Mouse (Mus musculus) brain, embryonic 18.5 days (tissue): Measurements from ENCODE around the gene 2010315B03Rik.
"Not testable (repeated sequence)": the region's sequence is repeated elsewhere in the genome, so short reads cannot be mapped to it uniquely, and the experiment has no call there.

ENCODE experiments used
- DNase-seq: peaks from one replicate; pipeline ENCODE4 v3.0.0-alpha.2; 2012; ENCODE audit warnings: low read depth, low spot score

The 2010315B03Rik gene

DNA sequence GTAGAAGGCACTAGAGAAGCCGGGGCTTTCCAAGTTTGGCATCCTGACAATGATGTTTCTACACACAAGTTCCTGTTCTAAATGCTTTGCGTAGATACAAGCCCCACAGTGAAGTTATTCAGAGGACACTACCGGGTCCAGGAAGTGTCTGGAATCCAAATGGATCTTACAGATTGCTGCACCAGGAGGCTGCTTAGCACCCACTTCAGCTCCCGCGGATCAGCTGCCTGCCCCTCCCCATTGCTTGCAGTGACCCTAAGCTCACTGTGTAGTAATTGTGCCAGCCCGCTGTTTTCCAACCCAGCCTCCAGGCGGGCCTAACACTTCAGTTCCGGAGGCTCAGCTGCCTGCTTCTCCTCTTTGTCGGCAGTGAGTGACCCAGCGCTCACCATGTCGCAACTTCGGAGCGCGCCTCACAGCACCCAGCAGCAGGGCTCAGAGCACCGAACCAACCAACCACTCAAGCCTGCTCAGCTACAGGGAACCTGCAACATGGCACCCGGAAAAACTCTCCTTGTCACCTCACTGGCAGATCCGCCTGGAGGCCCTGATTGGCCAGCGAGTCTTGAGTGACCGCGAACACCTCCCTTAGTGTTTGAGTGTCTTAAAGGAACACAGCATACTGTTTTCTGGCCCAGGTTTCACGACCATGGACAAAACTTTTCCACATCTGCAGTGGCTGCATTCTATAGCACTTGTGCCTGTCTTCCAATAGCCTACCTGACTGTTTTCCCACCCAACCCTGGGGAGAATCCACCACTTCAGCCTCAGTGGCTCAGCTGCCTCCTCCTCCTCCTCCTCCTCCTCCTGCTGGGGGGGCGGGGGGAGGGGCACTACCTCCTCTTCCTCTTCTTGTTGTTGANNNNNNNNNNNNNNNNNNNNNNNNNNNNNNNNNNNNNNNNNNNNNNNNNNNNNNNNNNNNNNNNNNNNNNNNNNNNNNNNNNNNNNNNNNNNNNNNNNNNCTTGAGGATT is at the start of gene 2010315B03Rik:
2010315B03Rik (minus strand) TSS at position 526 of the 972 bp plus-strand sequence.
- DNase-seq = peak; percentile 77

DNA sequence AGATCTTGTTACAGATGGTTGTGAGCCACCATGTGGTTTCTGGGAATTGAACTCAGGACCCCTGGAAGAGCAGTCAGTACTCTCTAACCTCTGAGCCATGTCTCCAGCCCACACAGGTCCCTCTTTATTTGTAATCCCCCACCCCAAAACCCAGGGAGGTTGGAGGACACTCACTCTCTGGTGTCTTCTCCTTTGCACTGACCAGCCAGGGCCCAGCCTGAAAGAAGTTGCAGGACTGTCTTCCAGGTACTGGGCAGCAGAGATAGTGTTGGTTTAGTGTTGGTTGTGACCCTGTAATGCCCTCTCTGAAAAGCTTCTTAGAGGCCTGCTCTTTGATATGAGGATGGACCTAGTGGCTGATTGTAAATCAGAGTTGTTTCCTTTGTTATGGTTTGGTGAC is 994 bp downstream of the 2010315B03Rik start:
- DNase-seq = no peak

DNA sequence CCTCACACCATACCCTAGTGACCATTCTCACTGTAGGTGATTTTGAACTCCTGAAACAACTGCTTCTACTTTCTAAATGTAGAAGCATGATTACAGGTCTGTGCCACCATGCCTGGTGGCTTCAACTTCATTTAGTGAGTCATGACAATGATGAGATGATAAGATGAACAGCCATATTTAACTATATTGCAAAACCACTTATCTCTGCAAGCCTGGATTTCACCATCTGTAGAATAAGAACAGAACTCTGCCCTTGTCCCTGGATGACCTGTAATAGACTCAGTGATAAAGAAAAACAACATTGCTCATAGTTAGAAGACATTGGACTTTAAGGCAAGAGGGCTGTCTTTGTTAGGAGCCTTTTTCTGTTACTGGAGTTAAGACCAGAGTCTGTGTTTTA is 24.2 kb downstream of the 2010315B03Rik start:
- DNase-seq = no peak

DNA sequence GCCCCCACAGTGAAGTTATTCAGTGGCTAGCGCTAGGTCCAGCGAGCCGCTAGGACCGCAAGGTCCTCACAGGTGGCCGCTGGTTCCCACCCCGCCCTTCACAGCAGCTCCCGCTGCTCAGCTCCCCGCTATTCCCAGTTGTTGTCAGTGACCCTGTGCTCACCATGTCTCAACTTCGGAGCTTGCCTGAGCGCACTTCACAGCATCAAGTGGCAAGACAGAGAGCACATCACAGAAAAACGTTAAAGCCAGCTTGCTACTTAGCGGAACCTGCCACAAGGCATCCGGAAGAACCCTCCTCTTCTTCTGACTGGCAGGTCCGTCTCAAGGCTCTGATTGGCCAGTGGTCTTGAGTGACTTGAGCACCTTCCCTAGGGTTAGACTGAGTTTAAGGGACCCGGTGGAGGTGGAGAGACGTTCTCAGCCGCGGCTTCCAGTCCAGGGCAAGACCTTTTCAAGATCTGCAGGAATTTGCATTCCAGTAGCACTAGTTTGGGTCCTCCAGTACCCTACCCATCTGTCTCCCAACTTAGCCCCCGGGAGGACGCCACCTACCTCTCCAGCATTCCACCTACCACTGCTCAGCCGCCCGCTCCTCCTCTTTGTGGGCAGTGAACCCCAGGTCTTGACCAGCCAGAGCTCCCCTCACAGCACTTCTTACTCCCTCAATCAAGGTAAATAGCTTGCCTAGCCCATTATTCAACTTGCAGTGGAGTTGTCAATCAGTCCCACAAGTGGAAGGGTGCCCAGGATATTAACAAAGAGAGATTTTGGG is 30.4 kb downstream of the 2010315B03Rik start:
- peak; percentile 85 for DNase-seq

DNA sequence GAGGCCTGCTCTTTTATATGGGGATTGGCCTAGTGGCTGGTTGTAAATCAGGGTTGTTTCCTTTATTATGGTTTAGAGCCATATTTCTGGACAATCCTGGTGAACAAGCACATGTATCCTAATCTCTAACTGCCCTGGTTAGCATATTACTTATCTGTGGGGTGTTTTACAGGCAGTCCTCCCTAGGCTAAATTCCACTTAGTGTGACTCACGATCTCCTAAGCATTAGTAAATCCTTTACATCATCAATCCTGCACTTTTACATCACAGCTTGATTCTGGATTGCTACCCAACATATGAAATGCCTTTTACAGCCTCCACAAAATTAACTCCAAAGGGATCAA is 31.1 kb downstream of the 2010315B03Rik start:
- DNase-seq = no peak

DNA sequence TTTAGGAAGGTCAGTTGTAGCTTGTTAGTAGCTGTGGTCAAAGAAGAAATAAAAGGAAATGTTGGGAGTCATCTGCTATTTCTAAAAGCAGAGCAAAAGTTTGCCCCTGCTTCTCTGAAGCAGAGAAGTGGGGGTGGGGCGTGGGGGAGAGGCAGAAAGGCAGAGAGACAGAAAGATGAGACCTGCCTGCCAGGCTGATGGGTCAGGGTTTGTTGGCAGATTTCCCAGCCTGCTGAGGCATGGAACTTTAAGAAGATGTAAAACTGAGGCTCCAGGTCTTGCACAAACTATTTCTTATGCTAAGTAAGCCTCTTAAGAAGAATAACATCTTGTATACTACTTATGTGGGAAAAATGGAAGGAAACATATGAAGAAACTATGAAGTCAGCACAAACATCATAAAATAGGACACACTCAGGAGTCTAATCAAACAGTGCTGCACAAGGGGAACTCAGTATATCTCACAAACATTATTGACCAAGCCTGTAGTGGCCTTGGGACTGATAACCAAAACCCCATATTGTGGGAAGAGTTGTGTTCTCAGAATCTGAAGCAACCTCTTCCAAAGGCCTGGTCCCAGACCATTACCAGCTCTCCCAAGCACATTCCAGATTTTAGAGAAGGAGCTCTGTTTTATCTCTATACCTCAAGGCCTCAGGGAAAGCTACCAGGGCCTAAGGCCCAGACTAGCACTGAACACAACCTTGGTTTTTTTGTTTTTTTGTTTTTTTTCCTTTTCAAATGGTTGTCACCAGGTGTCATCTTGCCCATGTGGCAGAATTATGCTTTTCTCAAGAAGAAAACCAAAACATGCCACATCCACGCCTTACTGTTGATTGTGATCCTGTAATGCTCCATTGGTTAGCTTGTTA is 31.7 kb downstream of the 2010315B03Rik start:
- no peak for DNase-seq

DNA sequence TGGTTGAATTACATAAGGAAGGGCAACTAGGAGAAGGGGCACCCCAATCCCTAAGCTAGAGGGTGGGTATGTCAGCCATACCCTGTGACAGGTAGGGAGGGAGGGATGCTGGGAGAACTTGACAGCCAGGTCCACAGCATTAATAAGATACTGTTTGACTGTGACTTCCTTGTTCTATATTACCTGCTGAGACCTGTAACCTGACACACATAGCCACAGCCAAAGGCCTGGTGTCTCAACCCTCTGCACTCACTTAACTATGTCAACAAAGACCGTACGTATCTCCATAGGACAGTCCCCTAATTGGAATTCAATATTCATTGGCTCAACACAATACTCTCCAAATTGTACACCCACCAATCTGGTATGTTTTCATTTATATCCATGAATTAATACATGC is 33.2 kb downstream of the 2010315B03Rik start:
- DNase-seq = no peak

DNA sequence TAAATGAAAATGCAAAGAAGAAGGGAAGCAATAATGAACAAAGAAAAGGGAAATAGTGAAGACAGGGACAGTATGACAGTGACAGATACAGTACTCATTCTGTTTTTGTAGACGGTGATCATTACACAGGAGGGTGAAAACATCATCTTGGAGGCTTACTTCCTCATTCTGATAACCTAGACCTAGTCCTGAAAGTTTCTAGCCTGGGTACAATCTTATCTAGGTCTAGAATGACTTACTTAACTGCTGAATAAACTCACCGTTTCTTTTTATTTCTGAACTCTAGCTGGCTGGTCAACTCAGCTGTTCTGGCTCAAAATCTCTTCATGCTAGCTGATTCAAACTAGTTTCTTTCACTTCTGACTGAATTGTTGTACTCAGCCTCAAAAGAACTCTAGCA is 37.4 kb downstream of the 2010315B03Rik start:
- no peak for DNase-seq

DNA sequence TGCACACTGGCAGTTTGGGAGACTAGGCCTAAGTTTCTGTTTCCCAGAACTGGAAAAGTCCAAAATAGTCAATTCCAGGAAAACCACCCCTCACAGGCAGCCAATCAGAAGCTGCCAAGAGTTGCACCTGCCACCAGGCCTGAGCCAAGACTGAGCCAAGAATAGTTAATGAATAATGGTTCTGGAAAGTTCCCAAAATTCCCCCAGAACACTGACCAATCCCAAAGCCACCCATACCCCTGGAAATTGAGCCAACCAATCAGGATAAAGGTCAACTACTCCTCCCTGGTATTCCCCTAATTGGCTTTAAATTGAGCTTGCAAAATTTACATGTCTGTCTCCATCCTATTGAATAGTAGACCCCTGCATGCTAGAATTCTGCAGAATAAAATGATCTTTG is 39.3 kb downstream of the 2010315B03Rik start:
- no peak for DNase-seq

DNA sequence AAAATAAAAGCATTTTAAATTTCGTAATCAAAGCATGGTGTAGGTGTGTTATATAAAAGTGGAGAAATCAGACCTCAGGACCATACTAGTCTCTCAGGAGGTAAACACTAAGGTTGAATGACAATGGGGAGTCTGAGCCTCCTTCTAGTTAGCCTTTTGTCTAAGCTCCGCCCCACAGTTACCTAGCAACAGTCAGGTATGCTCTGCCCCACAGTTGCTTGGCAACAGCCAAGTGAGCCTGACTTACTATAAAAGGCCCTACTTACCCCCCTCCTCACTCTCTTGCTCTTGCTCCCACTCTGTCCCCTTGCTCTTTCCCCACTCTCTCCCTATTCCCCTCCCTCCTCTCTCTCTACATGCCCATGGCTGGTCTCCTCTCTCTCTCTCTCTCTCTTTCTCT is 44.6 kb downstream of the 2010315B03Rik start:
- DNase-seq = peak; percentile 70

DNA sequence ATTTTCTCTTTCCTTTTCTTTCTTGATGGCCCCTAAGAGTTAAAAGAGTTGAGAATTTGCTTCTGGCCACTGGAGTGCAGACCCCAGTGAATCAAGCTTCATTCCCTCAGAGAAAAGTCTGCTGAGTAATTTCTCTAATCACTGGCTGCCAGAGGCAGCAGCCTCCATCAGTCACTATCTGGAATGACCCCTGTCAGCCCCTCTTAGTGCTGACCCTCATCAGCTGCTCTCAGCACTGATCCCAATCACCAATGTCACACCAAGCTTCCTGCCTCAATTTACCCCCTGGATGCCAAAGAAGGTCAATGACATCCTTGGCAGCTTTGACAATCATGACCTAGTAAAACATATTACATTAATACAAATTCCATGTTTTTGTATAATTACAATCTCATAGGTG is 45.0 kb downstream of the 2010315B03Rik start:
- DNase-seq = no peak

DNA sequence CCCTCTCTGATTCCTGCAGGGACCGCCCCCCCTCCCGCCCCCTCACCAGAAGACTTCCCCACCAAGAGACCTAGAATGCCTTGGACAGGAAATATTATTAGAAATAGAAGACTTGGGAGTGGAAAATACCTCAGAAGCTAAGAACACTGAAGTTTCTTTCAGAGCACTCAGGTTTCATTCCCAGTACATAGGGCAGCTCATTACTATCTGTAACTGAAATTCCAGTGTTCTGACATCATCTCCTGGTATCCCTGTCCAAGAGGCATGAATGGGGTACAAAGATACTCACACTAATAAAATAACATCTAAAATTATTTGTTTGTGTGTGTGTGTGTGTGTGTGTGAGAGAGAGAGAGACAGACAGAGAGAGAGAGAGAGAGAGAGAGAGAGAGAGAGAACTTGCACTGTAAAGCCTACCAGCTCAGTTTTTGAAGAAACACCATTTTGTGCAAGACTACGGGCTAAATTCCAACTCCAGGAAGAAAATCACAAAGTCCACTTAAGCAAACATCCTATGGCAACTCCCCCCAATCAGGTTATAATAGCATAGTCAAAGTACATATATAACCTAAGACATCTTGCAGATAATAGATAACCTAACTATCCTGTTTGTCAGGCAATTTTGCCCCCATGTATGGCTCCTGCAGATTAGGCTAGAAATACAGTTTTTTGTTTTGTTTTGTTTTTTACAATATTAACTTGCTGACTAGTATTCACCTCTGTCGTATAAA is 49.3 kb downstream of the 2010315B03Rik start:
- no peak for DNase-seq

DNA sequence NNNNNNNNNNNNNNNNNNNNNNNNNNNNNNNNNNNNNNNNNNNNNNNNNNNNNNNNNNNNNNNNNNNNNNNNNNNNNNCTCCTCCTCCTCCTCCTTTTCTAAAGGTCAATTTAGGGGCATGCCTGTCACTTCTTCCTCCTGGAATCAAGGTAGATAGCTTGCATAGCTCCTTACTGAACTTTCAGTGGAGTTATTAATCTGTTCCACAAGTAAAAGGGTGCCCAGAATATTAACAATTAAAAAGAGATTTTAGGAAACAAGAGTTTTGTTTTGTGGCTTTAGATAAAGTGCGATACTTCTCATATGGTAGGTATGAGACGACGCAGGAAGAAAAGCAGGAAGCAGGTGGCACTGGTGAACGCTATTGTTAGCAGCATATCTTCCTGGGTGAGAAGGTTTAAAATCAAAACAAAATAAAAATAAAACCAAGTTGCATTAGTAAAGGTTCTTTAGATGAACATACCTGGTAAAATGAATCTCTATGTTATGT is 54.4 kb downstream of the 2010315B03Rik start:
- DNase-seq = no peak

DNA sequence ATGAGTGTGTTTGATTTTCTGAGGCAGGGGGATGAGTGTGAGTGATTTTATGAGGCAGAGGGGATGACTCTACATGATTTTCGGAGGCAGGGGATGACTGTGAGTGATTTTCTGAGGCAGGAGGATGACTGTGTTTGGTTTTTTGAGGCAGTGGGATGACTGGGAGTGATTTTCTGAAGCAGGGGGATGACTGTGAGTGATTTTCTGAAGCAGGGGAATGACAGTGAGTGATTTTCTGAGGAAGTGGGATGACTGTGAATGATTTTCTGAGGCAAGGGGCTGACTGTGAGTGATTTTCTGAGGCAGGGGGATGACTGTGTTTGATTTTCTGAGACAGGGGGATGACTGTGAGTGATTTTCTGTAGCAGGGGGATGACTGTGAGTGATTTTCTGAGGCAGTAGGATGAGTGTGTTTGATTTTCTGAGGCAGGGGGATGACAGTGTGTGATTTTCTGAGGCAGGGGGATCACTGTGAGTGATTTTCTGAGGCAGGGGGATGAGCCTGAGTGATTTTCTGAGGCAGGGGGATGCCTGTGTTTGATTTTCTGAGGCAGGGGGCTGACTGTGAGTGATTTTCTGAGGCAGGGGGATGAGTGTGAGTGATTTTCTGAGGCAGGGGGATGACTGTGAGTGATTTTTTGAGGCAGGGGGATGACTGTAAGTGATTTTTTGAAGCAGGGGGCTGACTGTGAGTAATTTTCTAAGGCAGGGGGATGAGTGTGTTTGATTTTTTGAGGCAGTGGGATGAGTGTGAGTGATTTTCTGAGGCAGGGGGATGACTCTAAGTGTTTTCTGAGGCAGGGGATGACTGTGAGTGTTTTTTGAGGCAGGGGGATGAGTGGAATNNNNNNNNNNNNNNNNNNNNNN is 55.1 kb downstream of the 2010315B03Rik start:
- peak; percentile 74 for DNase-seq

DNA sequence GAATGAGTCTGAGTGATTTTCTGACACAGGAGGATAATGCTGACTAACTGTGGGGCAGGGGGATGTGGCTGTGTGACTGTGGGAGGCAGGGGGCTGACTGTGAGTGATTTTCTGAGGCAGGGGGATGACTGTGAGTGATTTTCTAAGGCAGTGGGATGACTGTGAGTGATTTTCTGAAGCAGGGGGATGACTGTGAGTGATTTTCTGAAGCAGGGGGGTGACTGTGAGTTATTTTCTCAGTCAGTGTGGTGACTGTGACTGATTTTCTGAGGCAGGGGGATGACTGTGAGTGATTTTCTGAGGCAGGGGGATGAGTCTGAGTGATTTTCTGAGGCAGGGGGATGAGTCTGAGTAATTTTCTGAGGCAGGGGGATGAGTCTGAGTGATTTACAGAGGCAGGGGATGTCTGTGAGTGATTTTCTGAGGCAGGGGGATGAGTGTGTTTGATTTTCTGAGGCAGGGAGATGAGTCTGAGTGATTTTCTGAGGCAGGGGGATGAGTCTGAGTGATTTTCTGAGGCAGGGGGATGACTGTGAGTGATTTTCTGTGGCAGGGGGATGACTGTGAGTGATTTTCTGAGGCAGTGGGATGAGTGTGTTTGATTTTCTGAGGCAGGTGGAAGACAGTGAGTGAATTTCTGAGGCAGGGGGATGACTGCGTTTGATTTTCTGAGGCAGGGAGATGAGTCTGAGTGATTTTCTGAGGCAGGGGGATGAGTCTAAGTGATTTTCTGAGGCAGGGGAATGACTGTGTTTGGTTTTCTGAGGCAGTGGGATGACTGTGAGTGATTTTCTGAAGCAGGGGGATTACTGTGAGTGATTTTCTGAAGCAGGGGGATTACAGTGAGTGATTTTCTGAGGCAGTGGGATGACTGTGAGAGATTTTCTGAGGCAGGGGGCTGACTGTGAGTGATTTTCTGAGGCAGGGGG is 56.0 kb downstream of the 2010315B03Rik start:
- DNase-seq = not testable (repeated sequence)

DNA sequence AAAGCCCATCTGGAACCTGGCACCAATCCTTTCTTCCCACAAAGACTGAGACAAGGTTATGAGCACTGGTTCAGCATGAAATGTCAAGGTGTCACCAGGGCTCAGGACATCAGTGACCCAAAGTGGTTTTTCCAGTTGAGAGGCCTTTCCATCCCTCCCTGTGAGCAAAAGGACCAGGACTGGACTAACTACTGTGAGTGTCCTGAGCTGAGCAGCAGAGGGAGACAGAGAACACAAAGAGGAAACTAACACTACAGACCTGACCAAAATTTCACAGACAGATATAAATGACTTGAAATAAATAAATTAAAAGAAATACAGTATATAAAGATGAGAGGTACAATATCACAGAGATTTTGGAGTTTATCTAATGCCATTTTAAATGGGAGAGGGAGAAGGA is 61.1 kb downstream of the 2010315B03Rik start:
- DNase-seq = no peak
